Mouse (Mus musculus) testis, postnatal 14 days (tissue): Measurements from ENCODE around the gene Abca17.

Experiments used
- DNase-seq: peaks from one replicate; pipeline ENCODE4 v3.0.0; 2021; ENCODE audit warnings: low spot score

Abca17 gene

DNA sequence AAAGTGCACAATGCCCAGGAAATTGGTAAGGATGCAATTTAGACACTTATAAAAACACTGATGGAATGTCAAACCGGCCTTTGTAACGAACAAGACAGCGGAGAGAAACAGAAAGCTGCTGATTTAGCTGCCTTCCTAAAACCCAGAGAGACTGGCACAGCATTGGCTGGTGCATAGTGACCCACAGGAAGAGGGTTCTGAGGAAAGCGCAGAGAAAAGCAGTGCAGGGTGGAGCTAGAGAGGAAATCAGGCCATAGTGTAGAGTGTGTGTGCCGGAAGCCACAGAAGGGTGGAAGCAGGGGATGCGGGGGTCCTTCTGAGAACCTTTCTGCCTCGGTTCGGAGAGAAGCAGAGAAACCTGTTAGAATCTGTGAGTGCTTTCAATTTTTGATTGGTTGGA, 6.2 kb downstream of the Abca17 start:
- no peak for DNase-seq

DNA sequence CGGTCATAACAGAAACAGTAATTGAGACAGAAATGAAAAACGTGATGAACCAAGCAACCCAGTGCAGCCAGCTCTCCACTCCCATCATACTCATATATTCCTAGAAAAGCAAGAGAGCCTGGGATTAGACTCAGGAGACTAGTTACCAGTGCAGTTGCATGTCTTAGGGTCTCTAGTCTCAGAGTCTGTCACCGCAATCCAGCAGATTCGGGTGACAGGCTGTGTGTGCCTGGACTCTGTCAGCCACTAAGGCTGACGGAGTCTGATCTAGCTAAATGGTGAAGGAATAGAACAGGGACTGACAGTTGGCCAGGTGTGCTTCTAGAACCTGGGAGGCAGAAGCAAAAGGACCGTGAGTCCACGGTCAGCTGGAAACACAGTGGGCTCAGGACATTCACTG, 23.2 kb downstream of the Abca17 start:
- no peak for DNase-seq

DNA sequence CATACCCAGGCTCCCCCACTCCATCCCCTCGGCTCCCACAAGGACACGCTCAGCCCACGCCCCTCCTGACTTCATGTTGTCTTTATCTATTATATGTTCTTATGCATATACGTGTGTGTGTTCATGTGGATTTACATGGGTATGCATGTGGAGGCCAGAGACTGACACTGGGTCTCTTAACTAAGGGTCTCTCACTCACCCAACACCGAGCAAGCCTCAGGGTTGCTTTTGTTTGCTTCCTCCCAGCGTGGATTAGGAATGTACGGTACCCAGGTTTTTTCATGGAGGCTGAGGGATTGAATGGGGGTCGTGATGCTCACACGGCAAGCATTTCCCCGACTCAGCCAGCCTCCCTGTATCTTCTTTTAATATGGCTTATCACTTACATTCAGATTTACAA, 25.8 kb downstream of the Abca17 start:
- DNase-seq = no peak

DNA sequence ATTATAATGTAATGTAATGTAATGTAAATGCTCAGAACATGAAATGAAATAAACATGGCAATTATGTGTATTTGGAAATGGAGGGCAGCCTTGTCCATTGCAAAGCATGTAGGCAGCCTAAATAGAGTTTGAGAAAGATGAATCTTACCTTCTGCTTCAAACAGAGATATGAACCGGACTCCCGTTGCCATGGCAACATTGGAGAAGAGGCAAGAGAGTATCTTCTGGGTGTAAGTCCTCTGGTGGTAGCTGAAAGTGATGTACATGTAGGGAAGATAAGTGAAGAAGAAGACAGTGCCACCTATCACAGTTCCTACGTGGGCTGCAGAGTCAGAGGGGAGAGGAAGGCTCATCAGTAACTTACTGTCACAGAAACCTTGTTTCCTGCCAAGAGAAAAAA, 30.0 kb downstream of the Abca17 start:
- no peak for DNase-seq

DNA sequence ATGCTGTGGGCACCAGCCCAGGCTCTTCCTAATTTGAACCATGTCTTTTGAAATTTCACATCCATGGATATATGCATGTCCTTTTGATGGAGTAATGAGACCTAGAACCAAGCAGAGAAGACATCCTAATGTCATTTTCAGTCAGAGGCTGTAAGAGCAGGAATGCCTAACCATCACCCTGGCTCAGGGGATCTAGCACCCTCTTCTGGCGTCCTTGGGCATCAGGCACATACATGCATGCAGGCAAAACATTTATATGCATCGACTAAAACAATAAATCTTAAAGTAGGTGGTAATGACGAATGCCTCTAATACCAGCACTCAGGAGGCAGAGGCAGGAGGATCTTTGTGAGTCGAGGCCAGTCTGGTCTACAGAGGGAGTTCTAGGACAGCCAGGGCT, 43.4 kb downstream of the Abca17 start:
- DNase-seq = no peak

DNA sequence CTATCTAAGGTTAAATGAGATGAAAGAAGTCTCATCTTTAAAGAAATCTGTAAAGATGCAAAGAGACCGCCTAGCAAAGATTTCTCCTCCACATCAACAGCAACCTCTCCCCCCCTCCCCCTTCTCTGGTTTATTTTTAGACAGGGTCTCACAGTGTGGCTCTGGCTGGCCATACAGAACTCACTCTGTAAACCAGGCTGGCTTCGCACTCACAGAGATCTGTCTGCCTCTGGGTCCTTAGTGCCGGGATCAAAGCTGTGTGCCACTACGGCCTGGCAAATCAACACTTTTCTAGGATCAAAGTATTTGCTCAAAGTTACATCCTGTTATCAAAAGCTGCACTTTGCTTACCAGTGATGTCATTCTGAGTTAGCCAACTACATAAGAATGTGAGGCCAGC, 50.2 kb downstream of the Abca17 start:
- DNase-seq = no peak

DNA sequence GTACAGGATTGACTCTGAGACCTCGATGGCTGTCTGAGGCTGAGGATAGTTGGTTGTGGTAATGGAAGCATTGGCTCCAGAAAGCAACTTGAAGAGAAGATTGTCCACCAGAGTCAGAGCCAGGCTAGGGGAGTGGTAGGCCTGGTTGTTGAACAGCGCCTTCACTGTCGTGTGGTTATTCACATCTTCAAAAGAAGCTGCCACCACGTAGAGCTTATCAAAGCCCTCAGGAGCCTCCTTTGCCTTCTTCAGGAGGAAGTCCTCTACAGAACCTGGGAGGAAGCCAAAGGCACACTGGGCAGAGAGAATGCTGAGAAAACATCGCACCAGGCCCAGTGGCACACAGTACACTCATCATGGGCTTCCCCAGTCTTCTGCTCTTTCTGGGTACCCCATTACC, 61.5 kb downstream of the Abca17 start:
- DNase-seq = no peak

DNA sequence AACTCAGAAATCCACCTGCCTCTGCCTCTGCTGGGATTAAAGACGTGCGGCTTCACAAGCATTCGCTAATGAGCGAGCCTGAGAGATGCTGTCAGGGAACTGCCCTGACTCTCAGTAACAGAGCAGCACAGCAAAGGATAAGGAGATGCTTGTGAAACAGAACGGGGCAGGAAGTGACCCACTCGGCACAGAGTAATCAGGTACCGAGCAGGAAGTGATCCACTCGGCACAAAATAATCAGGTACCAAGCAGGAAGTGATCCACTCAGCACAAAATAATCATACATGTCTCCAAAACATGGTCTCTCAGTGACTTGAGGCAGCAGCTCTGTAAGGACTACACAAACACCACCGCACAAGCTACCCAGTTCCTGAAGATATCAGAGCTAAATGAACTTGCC, 62.4 kb downstream of the Abca17 start:
- DNase-seq = no peak

DNA sequence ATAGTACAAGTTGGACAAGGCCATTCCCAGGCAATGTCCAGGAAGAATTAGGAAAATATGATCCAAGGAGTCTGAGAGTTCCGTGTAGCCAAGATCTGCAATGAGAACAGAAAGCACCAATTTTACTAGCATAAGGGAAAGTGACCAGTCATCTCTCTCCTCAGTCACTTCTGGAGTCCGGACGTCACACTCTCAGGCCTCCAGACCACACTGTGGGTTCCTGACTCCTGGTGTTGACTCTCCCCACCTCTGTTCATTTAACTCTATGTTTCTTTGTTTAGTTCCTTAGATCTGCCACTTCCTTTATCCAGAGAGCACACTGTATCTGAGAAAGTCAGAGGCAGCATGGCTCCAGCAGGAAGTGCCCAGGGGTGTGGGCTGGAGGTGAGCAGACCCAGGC, 65.2 kb downstream of the Abca17 start:
- DNase-seq = no peak

DNA sequence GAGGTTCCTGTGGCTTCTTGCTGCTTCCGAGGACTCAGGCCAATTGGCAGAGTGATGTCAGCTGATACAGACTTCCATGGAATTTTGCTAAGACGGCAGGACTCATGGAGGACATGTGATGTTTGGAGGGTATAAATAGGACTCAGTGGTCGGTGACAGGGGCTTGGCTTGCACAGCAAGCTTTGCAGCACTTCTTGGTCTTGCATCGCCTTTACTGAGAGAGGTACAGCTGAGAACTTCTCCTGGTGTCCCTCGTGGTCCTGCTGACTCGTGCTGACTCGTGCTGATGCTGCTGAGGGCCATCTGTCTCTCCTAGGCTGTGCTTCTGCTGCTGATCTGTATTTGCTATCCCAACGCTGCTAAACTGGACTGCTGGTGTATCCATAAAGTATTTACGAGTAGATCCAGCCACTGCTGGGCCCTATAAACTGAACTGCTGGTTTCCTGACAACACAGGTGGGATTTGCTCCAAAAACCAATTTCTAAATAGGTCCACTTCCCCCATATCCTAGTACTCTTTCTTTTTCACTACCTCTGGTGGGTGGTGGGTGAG, 67.5 kb downstream of the Abca17 start:
- DNase-seq = no peak

DNA sequence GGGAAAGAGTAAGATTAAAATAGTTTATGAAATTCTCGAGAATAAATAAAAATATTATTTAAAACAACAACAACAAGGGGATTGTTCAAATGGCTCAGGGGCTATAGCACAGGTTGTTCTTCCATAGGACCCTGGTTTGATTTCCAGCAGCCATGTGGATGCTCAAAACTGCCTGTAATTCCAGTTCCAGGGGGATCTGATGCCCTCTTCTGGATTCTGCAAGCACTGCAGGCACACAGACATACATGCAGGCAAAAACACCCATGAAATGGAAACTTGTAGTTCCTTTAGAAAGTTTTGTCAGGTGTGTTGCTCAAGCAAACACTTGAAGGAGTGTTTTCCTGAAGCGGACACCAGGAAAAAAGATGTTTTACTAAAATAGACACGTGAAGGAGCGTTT, 68.2 kb downstream of the Abca17 start:
- DNase-seq = no peak

DNA sequence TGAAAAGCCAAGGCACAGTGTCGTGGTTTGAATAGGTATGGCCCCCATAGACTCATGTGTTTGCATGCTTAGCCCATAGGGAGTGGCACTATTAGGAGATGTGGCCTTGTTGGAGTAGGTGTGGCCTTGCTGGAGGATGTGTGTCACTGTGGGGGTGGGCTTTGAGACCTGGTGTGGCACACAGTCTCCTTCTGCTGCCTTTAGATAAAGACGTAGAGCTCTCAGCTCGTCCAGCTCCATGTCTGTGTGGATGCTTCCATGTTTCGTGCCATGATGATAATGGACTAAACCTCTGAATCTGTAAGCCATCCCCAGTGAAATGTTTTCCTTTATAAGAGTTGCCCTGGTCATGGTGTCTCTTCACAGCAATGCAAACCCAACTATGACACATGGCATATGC, 71.0 kb downstream of the Abca17 start:
- DNase-seq = no peak

DNA sequence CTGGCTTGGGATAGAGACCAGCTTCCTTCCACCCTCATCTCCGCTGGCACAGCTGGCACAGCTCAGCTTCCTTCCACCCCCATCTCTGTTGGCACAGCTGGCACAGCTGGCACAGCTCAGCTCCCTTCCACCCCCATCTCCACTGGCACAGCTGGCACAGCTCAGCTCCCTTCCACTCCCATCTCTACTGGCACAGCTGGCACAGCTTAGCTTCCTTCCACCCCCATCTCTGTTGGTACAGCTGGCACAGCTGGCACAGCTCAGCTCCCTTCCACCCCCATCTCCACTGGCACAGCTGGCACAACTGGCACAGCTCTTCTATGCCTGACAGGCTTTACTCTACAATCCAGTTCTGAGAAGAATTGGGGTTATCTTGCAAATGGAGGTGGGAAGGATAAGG, 83.7 kb downstream of the Abca17 start:
- DNase-seq = no peak

DNA sequence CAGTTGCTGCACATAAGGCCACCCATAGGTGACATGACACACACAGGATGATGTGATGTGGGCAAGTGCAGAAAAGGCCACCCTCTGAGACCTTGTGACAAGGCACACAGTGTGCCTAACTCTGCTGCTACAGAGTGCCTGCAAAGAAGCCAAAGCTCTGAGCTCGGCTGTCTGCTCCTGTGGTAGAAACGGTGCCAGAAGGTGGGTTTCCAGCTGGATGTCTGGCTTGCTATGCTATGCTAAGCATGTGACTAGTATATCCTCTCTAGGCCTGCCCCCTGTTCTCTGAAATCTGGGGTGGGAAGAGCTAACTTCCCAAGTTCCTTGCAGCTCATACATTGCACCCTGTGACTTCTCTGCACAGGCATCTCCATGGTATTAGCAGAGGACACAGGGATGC, 86.1 kb downstream of the Abca17 start:
- no peak for DNase-seq

DNA sequence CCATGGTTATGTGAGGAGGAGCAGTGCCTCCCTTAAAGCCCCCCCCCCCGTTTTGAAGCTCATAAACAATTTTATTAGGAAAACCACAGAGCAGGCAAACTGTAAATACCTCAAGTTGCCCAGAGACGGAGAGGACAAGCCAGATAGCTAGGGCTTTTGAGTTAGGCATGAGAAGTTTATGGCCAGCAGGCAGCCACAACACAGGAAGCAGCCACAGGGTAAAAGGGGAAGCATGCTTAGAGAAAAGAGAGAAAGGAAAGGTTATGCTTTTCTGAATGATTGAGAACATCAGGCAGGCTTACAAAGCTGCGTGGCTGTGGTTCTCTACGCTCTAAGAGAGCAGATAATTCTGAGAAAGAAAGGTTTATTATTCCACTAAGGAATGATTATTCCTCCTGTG, 90.4 kb downstream of the Abca17 start:
- DNase-seq = no peak

DNA sequence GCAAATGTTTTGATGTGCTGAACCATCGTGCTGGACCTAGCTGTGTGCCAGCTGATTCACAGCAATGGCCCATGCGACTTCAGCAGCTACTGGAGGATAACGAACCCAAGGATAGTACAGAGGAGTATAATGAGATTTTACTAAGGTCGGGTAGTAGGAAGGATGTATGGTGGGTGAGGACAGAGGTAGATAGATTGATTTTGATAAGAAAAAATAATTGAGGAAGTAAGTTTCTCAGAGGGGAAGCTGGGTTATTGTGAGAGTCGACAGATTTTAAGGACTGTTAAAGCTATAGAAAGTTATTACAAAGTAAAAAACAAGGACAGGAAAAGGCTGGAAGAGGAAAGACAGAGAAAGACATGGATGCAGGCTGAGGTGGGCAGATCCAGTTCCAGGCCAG, 91.2 kb downstream of the Abca17 start:
- no peak for DNase-seq

DNA sequence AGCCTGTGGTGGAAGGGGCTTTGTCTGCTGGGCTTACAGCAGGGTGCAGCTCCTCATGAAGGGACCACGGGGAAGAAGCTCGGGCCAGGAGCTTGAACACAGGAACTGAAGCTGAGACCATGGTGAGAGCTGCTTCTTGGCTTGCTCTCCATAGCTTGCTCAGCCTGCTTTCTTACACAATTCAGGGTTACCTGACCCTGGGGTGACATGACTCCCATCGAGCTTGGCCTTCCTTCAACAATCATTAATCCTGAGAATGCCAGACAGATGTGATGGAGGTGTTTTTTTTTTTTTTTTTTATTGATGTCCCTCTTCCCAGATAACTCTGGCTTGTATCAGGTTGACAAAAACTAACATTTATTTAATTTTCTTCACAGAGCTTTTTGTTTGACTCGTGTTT, 91.9 kb downstream of the Abca17 start:
- no peak for DNase-seq

DNA sequence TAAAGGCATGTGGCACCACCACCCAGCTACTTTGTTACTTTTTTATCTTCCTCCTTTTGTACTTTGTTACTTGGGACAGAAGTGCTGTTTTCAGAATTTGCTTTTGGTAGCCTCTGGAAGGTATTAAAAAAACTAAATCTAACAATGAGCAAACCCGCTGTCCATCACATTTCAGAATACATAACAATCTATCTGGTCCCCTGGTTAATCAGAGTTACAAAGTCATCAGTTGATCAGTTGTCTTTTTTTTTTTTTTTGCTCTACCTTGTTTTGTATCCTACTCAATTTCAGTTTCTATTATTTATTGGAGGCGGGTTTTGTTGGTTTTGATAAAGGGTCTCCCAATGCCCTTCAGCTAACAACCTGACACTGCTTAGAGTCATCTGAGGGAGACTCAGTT, 98.5 kb downstream of the Abca17 start:
- no peak for DNase-seq

DNA sequence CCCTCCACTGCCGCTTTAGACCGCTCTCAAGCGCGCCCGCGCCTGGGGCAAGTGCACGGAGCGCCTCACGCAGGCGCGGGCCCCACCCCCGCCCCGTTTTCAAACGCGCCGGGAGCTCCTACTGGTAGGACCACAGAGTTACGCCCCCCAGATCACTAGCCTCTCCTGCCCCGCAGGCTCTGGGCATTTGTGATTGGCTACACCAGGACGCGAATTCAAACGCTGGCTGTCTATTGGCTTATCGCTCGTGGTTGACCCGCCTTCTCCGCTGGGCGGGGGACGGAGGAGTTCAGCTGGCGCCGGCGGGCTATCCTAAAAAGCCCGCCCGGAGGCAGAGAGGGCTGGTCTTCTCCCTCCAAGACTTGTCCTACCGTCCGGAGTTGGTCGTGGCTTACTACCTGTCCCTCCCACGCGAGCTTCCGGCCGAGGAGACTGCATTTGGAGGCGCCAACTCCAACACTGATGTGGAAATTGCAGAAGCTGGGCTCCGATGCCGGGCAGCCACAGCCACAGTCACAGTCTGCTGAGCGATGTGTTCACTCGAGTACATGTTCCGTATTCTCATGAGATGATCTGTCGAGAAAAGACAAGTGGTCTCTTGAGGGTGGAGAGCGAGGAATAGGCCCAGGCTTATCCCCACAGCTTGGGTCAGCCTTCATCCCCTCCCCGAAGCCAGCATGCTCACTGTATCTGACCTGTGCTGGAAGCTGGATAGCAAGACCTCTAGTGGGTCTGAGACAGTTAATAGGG, 99.4 kb downstream of the Abca17 start, which contains the start of gene Ccnf:
TSS of gene Ccnf (minus strand) at position 165 of the 750 bp plus-strand sequence.
- peak; percentile 97 for DNase-seq

DNA sequence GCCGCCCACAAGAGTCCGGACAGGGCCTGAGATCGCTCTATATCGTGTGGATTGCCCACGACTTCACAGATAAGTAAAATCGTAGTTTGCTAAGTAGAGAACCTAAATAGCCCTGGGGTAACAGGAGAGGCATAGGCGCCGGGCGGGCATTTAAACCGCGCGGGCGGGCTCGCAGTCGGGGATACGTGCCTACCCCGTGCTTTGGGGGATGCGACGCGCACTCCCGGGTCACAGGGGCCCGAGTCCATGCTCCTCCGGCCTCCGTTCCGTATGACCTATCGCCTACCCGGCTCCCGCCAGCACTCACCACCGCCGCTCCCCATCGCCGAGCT, 99.9 kb downstream of the Abca17 start:
- no peak for DNase-seq

DNA sequence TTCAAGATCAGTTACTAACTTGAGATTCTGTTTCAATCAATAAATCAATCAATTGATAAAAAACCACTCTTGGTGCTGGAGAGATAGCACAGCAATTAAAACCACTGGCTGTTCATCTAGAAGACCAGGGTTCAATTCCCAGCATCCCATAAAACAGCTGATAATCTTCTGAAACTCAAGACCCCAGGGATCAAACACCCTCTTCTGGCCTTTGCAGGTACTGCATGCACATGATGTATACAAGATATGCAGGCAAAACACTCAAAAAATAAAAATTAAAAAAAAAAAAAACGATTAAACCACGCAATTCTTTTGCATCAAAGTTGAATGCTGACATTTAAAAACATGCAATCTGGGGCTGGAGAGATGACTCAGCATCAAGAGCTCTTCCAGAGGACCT, 102.2 kb downstream of the Abca17 start:
- no peak for DNase-seq

DNA sequence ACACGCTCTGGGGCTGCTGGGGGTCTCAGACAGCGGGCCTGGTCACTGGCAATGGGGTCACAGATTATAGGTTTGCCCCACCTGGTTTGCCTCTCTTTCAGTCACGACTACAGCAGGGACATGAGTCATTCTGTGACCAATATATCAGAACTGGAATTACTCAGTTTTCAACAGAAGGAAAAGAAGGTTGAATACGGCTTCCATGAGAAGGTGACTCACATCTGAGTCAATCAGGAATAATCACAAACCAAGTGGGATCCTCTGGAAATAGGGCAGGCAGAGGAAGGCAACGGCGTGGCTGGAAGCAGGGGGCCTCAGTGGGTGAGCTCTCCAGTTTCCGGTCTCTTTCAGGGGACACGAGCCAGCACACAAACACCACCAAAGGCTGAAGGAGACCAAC, 106.8 kb downstream of the Abca17 start:
- no peak for DNase-seq

DNA sequence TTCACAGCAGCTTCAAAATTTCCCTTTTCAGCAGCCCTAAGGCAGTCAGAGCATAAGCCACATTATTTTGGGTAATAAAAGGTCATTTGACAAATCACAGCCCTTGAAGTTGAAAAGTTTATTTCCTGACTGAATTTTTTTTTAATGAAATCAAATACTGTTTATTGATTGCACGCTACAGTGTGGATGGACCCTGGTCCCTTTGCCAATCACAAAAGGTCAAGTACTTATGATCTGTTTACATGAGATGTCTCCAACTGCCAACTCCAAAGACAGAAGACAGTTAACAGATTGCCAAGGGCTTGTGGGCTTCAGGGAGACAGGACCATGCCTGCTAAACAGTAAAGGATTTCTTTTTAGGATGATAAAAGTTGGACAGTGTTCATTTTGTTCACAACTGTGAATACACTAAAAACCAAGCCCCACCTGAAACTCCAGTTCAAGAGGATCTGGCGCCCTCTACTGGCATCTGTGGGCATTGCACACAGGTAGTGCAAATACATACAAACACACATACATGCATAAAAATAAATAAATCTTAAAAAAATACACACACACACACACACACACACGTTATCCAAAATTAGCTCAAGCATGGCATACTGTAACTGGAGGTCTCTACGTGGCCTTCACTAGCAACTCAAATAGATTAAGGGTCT, 107.4 kb downstream of the Abca17 start:
- no peak for DNase-seq

DNA sequence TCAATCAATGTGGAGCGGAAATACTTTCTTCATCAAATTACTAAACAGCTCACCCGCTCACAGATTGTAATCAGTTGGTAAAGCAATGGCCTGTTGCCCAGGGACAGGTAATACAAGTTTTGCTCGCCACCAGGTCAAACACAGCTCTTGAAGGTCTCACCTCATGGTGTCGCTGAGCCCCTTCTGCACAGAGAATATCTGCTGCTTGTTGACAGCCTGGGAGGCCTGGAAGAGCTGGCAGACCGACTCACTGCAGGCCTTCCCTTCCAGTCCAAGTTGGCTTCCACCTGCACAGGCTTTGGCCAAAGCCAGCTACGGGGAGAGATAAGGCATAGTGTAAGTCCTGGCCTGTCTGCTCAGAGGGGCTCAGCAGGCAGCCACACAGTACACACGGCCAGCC, 113.9 kb downstream of the Abca17 start:
- no peak for DNase-seq
